Mouse (Mus musculus): Measurements from ENCODE around the gene Prkch.

The Prkch gene

DNA sequence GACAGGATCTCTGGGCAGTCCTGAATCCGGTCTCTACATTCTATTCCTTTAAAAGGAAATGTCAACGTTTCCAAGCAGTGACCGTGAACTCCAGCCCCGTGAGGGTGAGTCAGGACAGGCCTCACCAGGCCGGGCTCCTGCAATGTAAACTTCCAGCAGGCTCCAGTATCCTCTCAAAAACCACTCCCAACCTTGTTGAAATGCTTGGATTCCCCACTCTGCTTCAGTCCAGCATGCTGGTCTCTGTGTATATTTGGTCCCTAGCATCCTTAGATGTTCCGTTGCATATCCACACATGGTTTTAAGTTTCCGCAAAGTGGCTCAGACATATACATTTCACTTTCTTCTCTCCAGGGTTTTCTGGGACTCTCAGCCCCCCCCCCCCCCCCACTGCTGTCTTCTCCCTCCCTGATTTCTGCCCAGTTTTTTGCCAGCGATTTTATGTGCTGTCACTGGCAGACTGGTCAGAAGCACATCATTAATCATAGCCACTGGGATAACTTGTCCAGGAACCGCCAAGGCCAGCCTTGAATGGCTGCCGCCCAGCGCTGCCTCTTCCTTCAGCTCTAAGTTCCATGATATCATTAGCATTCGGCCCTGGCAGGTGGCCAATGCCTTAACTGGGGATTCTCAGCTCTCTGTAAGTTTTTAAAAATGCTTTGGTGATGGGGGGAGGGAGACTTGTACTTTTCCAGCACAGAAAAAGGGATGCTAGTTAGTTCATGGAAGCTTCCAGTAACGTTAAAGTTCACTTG, 225.6 kb downstream of the Prkch start:
- no peak for DNase-seq

DNA sequence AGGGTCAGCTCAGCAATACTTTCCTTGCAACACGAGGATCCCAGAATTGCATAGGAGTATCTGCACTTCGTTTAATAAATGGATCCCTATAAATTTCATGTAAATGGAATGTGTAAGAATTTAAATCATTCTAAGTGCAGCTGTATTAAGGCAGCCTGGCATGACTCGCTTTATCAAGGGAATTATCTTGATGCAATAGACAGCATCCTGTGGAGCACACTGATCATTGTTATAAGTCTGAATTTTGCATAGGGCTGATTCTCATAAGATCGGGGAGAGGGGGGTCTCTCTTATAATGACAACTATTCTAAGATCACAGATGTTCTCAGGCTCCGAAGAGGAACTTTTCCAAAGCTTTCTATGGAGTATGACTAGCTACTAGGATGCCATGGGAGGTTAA, 226.3 kb downstream of the Prkch start:
- DNase-seq, result no peak

DNA sequence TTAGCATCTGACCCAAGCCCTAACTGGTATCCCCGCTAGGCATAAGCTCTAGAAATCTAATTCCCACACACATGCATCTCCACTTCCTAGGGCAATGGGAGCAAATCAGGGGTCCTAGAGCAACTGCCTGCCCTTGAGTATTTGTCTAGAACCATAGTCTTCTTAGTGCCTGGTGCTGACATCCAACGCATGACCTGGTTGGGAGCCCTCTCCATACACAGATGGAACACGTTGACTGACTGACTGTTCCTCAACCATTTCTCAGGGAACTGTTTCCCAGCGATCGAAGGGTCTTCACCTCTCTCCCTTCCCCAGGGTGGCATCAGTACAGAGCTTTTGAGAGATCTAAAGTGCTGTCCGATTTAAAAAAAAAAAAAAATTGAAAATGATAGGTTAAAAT, 227.6 kb downstream of the Prkch start:
- no peak for DNase-seq

DNA sequence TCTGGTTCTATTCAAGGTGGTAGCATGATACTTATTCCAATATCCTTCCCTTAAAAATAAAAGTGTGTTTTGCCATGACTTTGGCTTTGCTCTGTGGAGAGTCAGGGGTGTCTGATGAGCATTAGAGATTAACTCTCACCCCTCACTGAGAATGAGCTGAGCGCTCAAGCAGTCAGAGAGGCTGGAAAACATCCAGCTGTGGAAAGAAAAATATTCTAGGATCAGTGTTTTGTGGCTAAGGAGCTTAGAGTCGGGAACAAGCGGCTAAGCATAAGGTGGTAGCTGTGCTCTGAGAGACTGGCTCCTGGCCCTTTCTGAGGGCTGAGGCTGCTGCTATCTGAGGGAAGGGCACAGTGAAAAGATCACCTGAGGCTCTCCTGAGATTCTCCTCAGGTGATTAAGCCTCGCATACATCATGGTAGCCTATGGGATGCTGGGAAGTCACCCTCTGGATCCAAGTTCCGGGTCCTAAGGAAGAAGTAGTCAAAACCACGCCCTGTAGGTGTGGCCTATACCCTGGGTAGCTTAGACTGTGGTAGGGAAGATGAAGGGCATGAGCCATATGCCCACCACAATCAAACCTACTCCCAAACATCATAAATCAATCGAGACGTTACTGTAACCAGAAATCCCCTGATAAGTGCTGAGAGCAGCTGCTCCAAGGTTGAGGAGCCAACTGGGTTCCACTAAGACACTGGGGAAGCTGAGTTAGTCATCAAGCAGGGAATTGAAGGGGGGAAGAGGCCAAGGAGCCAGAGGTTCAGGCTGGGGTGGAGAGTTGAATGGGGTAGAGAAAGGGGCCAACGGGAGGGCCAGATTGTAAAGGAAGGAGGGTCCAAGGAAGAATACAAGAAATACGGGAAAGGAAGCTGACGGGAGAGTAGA, 228.7 kb downstream of the Prkch start:
- no peak for DNase-seq

DNA sequence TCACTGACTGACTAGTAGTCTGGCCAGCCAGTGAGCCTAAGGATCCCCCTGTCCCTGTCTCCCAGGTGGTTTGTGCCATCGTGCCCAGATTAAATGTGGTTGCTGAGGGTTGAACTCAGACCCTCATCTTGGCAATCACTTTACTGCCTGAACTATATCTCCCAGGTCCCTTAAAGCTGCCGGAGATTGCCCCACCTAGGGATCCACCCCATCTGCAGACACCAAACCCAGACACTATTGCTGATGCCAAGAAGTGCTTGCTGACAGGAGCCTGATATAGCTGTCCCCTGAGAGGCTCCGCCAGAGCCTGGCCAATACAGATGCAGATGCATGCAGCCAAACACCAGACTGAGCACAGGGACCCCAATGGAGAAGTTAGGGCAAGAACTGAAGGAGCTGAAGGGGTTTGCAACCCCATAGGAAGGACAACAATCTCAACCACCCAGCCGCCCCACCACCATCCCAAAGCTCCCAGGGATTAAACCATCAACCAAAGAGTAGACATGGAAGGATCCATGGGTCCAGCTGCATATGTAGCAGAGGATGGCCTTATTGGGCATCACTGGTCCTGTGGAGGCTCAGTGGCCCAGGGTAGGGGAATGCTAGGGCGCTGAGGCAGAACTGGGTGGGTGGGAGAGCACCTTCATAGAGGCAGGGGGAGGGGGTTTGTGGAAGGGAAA, 229.6 kb downstream of the Prkch start:
- no peak for DNase-seq

DNA sequence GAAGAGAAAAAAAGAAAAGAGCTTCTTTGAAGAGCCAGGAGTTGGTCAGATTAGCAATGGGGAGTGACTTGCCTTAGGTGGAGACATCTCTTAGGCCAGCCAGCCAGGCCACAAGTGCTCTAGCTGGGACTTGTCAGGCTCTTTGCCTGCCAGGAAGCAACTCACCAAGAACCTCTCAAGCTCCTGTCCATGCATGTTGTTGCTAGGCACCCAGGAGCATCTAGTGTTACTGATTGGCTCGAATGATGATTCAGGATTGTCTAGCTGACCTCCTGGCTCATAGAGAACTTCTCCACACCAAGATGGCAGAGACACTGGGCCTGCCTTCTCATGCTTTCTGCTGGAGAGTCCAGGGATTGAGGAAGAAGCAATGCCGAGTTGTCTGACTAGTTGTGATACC, 230.3 kb downstream of the Prkch start:
- no peak for DNase-seq

DNA sequence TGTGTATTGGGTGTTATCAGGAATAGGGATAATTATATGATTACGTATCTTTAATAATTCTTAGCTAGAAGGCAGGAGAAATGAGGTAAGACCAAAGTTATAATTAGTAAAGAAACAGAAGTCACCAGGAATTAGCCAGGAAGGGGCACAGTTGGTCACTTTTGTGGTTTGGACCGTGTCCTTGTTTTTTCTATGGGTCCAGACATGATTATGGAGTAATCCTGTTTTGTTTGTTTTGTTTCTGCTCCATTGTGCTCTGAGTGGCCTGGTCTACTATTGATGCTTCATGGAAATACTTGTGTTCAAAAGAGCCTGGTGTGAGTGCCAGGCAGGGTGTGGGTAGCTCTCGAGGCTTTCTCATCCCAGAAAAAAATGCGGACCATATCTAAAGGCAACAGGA, 230.9 kb downstream of the Prkch start:
- no peak for DNase-seq

DNA sequence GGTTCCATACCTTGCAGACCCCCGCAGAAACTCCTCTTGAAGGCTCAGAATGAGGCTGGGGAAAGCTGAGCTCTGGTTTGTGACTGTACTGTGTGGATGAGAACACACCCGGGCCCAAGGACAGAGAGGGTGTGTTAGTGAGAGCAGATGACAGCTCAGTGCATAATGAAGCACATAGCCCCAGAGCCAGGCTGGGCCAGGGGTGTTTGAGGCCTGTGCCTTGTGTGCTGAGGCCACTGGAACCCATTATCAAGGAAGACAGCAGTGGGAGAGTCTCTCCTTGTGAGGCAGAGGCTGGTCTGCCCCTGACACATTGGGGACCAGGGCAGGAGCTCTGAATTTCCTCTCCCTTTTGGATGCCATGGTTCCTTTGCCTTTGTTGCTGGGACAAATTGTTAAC, 231.3 kb downstream of the Prkch start:
- no peak for DNase-seq

DNA sequence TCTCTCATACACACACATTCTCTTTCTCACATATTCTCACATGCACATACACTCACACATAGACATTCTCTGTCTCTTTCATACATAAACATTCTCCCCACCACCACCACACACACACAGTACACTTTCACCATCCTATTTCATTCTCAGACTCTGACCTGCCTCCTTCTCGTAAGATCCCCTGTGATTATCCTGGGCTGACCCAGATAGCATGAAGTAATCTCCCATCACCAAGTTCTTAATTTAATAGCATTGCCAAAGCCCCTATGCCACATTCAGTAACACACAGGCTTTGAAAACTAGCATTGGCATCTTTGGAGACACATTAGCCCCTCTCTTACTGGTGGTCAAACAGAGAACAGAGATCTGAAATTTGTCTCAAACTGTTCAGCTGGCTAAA, 232.3 kb downstream of the Prkch start:
- no peak for DNase-seq

DNA sequence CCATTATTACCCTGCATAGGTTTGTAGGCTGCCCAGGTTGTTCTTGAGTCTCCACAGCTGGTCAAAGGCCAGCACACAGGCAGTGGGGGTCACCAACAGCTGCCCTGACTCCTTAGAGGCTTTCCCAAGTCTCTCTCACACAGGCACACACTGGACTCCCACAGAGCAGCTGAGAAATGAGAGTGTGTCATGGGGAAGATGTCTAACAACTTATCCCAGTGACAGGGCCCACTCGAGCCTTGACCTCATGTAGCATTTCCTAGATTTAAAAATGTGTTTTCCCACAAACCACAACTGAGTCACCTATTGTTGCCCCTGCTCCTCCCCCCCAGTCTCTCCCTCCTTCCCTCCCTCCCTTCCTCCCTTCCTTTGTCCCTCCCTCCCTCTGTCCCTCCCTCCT, 234.2 kb downstream of the Prkch start:
- DNase-seq, result no peak

DNA sequence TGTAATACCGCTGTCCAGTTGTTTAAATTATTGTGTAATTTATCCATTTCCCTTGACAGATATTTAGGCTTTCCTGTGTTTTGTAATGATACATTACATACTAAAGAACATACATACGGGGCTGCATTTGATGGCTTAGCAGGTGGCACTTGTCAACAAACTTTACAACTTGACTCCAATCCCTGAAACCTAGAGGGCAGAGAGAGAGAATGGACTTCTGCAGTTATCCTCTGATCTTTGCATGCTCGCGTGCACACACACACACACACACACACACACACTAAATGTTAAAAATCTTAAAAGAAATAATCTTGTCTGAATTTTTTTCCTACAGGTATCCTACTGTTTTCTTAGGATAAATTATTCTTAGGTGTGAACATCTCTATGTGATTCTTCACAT, 236.6 kb downstream of the Prkch start:
- no peak for DNase-seq

DNA sequence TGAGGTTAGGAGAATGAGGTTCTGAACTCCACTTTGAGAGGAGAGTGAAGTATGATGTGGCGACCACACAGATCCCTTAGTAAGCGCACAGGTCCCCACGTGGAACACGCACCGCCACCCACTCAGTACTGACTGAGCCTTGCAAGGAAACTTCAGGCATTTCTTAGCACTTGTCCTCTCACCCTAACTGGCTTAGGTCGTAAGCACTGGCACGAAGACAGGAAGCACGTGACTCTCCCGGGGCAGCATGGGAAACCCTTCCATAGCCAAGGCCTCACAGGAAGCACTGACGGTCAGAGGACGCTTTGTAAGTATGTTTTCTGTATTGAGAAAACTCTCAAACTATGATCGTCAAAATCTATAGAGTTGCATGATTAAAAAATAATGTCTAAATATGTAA, 237.7 kb downstream of the Prkch start:
- DNase-seq, result no peak

DNA sequence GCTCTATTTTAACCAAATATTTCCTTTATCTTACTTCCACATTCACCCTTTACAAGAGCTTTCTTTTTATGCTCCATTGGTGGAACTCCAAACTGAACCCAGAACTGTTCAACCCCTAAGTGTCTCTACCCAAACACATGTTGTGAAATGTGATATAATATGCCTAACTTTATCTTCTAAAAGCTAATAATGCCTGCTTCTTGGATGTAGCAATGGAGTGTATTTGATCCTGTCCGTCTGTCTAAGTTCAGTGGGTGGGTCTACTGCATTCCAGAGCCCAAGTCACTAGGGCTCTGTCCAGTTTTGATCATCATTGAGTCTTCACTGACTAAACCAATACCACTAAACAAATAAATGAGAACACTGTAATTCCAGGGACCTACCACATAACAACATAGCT, 240.2 kb downstream of the Prkch start:
- DNase-seq, result no peak

All from cerebellum, adult 8-10 months (tissue).